Mouse (Mus musculus): ENCODE measurements around the gene Gm1527. TPM values are rescaled to one million over a fixed set of nuclear protein-coding genes. Genes with fewer than 3 reads are reported as not detected.

Gene Gm1527
- not detected in 2 replicates for polyA plus RNA-seq (2012; rRNA removed)

DNA sequence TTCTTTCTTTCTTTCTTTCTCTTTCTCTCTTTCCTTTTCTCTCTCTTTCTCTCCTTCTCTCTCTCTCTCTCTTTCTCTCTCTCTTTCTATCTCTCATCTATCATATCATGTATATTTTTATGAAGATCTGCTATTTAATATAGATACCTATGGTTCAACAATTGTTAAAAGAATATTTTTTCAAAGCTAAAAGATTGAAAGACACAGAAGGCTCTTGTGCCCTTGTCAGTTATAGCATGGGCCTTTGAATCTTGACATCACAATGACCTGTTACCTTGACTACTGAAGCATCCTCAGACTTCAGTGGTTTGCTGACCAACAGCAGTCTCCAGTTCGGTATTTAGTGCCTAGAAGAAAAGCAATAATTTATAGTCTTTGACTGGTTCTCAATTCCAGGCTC is at the start of gene Gm1527:
TSS of gene Gm1527 (plus strand) at position 301 of the 400 bp plus-strand sequence.

Other genes starting within 250 kb of the Gm1527 start
- gene Slc2a2, start 194.7 kb upstream of the Gm1527 start, polyA plus RNA-seq (2012; rRNA removed) = 0.04 and 0.09 TPM in 2 replicates
- 7.8 and 9.0 TPM in 2 replicates for gene Eif5a2, start 111.3 kb upstream of the Gm1527 start, polyA plus RNA-seq (2012; rRNA removed)
- 184 and 219 TPM in 2 replicates for gene Rpl22l1, start 87.2 kb upstream of the Gm1527 start, polyA plus RNA-seq (2012; rRNA removed)
- 9.3 and 10.7 TPM in 2 replicates for gene Egfem1, start 189.4 kb downstream of the Gm1527 start, polyA plus RNA-seq (2012; rRNA removed)

All from central nervous system, embryonic 18 days (tissue).